Mouse (Mus musculus) neural tube, embryonic 13.5 days (tissue): ENCODE measurements around the gene Gm3543. TPM values are rescaled to one million over a fixed set of nuclear protein-coding genes. Genes with fewer than 3 reads are reported as not detected.
"Not testable (repeated sequence)": the region's sequence is repeated elsewhere in the genome, so short reads cannot be mapped to it uniquely, and the experiment has no call there.

Source experiments
- ATAC-seq: fragments of 200-750 bp; cut with Nextera tagmentation; 2 replicates; pipeline ENCODE4 v1.8.0; 2017; ENCODE audit warnings: low read depth, mild to moderate bottlenecking, moderate TSS enrichment, moderate library complexity
- H3K27ac ChIP-seq: fragments of 300-500 bp; sonication (generic); replicated peaks from 2 replicates; pipeline ENCODE4 v1.5.1; 2015; ENCODE audit warnings: moderate library complexity, mild to moderate bottlenecking, inconsistent platforms
- H3K27me3 ChIP-seq: fragments of 300-500 bp; sonication (generic); 2 replicates; pipeline ENCODE4 v1.6.1; 2015; ENCODE audit warnings: mild to moderate bottlenecking, inconsistent platforms
- H3K36me3 ChIP-seq: fragments of 300-500 bp; sonication (generic); 2 replicates; pipeline ENCODE4 v1.6.1; 2015; ENCODE audit warnings: mild to moderate bottlenecking, inconsistent platforms
- H3K4me1 ChIP-seq: fragments of 300-500 bp; sonication (generic); replicated peaks from 2 replicates; pipeline ENCODE4 v1.6.1; 2015; ENCODE audit warnings: inconsistent platforms
- H3K4me2 ChIP-seq: fragments of 300-500 bp; sonication (generic); 2 replicates; pipeline ENCODE4 v1.6.1; 2015; ENCODE audit warnings: inconsistent platforms, mild to moderate bottlenecking, moderate library complexity
- H3K4me3 ChIP-seq: fragments of 300-500 bp; sonication (generic); 2 replicates; pipeline ENCODE4 v1.5.1; 2015; ENCODE audit warnings: mild to moderate bottlenecking, inconsistent platforms
- H3K9ac ChIP-seq: fragments of 300-500 bp; sonication (generic); 2 replicates; pipeline ENCODE4 v1.6.1; 2015; ENCODE audit warnings: moderate library complexity, mild to moderate bottlenecking, inconsistent platforms
- H3K9me3 ChIP-seq: fragments of 300-500 bp; sonication (generic); 2 replicates; pipeline ENCODE4 v1.6.1; 2016; ENCODE audit warnings: inconsistent platforms
- whole genome bisulfite sequencing: fragments of 180-500 bp; shearing (Covaris S2); methylation state at CpG from one replicate; pipeline ENCODE4 v1.1.7; 2015; 5-methylcytosine and 5-hydroxymethylcytosine counted together
- polyA plus RNA-seq: library from polyadenylated mRNA; unstranded; fragments of >200 nt; fragmentation: Nextera tagmentation; extraction: Ambion mirVana; gene quantifications from 2 replicates; pipeline ENCODE4 v1.2.1, GENCODE M21; 2015

The Gm3543 gene
- not detected in 2 replicates for polyA plus RNA-seq

GRCm38 (mm10) chr14:41983225-41983624, at the start of gene Gm3543:
Gene Gm3543 (minus strand): TSS chr14:41983325.
- H3K36me3 ChIP-seq, ATAC-seq, H3K27ac ChIP-seq, H3K4me2 ChIP-seq, H3K9me3 ChIP-seq, H3K4me1 ChIP-seq, H3K9ac ChIP-seq, H3K4me3 ChIP-seq, H3K27me3 ChIP-seq: not testable (repeated sequence)
- WGBS: 82% methylated on average over 1 of the region's 1 CpGs

- H3K36me3 ChIP-seq, H3K9me3 ChIP-seq, H3K27me3 ChIP-seq, H3K9ac ChIP-seq, H3K4me3 ChIP-seq, ATAC-seq, H3K27ac ChIP-seq, H3K4me2 ChIP-seq, H3K4me1 ChIP-seq: not testable (repeated sequence)
- WGBS: 68% methylated on average over 3 of the region's 3 CpGs
Measured at GRCm38 (mm10) chr14:41968596-41968995, 14.5 kb downstream of the Gm3543 start.

GRCm38 (mm10) chr14:41967827-41968226, 15.3 kb downstream of the Gm3543 start, which contains the start of gene Gm6401:
Gene Gm6401 (minus strand): TSS chr14:41967927.
- not testable (repeated sequence) for H3K36me3 ChIP-seq, H3K9ac ChIP-seq, H3K4me1 ChIP-seq, H3K4me2 ChIP-seq, H3K9me3 ChIP-seq, H3K27me3 ChIP-seq, H3K27ac ChIP-seq, H3K4me3 ChIP-seq, ATAC-seq
- WGBS: 74% methylated on average over 1 of the region's 1 CpGs

- not testable (repeated sequence) for H3K9ac ChIP-seq, H3K4me2 ChIP-seq, H3K27ac ChIP-seq, H3K27me3 ChIP-seq, H3K36me3 ChIP-seq, ATAC-seq, H3K4me3 ChIP-seq, H3K4me1 ChIP-seq, H3K9me3 ChIP-seq
- WGBS: 75% methylated on average over 4 of the region's 4 CpGs
Measured at GRCm38 (mm10) chr14:41964095-41964494, 19.0 kb downstream of the Gm3543 start.

- not testable (repeated sequence) for H3K36me3 ChIP-seq, H3K4me1 ChIP-seq, H3K4me3 ChIP-seq, H3K27ac ChIP-seq, ATAC-seq, H3K9me3 ChIP-seq, H3K27me3 ChIP-seq, H3K9ac ChIP-seq, H3K4me2 ChIP-seq
- 79% methylated on average over 2 of the region's 2 CpGs for WGBS
Measured at GRCm38 (mm10) chr14:41943695-41944094, 39.4 kb downstream of the Gm3543 start, which contains the start of gene 1700024B05Rik. Gene 1700024B05Rik (plus strand): TSS chr14:41943995.

Other genes with a start within 250 kb of the Gm3543 start
- not detected in 2 replicates for gene Gm7929, start 232.7 kb downstream of the Gm3543 start, polyA plus RNA-seq
- gene Gm47189, start 210.9 kb downstream of the Gm3543 start, polyA plus RNA-seq: not detected in 2 replicates
- not detected in 2 replicates for gene Gm7980, start 76.0 kb downstream of the Gm3543 start, polyA plus RNA-seq
- not detected in 2 replicates for gene 1700049E17Rik1, start 58.4 kb downstream of the Gm3543 start, polyA plus RNA-seq
- gene 1700024B05Rik, start 39.3 kb downstream of the Gm3543 start, polyA plus RNA-seq: not detected in 2 replicates
- not detected in 2 replicates for gene Gm6401, start 15.4 kb downstream of the Gm3543 start, polyA plus RNA-seq
- gene Gm7951, start 134.0 kb upstream of the Gm3543 start, polyA plus RNA-seq: not detected in 2 replicates
- gene Gm17027, start 179.3 kb upstream of the Gm3543 start, polyA plus RNA-seq: not detected in 2 replicates
- not detected in 2 replicates for gene Gm3573, start 207.5 kb upstream of the Gm3543 start, polyA plus RNA-seq